Mouse (Mus musculus) megakaryocyte, embryonic 14.5 days (primary cell): Measurements from ENCODE around the gene 4921524J17Rik.

Source experiments
- FLI1 ChIP-seq: IDR thresholded peaks from 2 replicates; pipeline ENCODE4 v1.6.1; 2012; ENCODE audit warnings: low read length, inconsistent platforms, mixed read lengths
- GATA1 ChIP-seq: IDR thresholded peaks from 3 replicates; pipeline ENCODE4 v1.6.1; 2012; ENCODE audit warnings: mixed read lengths, low read length, inconsistent platforms, borderline replicate concordance

GRCm38 (mm10) chr8:85474924-85475323 lies 42.3 kb upstream of the 4921524J17Rik start:
- TF ChIP-seq FLI1 (no peak), GATA1 (no peak)
